Mouse (Mus musculus) erythroblast, embryonic 14.5 days (primary cell): ENCODE results near the gene Gfod1.

Experiments
- GATA1 ChIP-seq: IDR thresholded peaks from 2 replicates; pipeline ENCODE4 v1.6.1; 2012; ENCODE audit warnings: low read length, inconsistent platforms, mixed read lengths
- TAL1 ChIP-seq: IDR thresholded peaks from 3 replicates; pipeline ENCODE4 v1.6.1; 2012; ENCODE audit warnings: low read length, inconsistent platforms, mixed read lengths

GRCm38 (mm10) chr13:43288026-43288425 lies 15.9 kb downstream of the Gfod1 start:
- TF ChIP-seq GATA1 (no peak), TAL1 (no peak)
